Mouse (Mus musculus) heart, adult 9 months (tissue): ENCODE data around the gene Cbx7.
"Not testable (repeated sequence)": the region's sequence is repeated elsewhere in the genome, so short reads cannot be mapped to it uniquely, and the experiment has no call there.

Source experiments
- DNase-seq, 2 experiments: peaks; one replicate each; pipeline ENCODE4 v3.0.0; 2022; ENCODE audit warnings: low spot score in 2 of 2

Cbx7 gene

DNA sequence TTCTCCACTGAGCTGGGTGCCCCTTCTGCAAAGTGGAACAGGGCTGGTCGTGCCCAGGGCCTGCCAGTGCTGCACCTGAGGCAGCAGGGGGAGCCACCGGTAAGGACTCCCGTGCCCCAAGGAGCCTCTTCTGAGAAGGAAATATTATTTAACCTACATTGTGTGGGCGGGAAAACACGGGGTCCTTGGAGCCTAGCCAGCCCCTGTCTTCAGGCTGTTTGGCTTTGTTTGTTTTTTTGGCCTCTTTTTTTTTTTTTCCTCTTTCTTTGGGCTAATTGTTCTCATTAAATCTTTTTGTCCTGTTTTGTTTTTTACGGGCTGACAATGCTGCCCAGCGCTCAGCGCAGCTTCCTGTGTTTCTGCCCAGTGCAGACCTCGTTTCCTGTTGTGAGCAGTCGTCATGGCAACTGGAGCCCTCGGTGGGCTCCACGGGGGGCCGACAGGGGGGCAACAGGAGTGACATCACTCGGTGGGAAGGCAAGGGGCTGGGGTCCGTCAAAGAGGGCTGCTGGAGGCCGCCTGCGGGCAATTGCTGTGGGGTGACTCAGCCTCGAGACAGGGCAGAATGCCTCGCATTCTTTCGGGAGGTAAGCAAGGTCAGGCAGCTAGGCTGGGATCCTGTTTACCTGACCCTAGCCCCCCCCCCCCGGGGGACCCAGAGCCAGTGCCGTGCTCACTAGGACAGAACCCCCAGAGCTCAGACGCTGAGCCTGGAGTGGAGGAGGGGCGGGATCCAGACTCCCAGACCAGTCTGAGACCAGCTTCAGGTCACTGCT lies 20.5 kb downstream of the Cbx7 start:
- peak; percentile 52 to 59 for DNase-seq

DNA sequence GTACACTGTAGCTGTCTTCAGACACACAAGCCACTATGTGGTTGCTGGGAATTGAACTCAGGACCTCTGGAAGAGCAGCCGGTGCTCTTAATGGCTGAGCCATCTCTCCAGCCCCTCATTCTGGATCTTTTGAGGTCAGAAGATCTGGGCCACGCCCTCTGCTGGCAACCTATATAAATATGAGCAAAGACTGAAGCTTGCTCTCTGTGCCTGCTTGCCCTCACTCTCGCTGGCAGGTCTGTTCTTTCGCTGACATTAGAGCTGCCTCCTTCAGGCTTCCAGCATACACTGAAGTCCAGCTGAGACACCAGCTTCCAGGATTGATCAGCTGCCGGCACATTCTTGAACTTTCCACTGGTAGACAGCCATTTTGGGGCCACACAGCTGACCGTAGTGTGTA lies 23.2 kb downstream of the Cbx7 start:
- no peak for DNase-seq

GRCm38 (mm10) chr15:79946790-79947189 lies 24.1 kb downstream of the Cbx7 start:
- peak in 1 of 2 experiments; percentile 24 for DNase-seq

- peak; percentile 74 to 85 for DNase-seq
These were observed 24.9 kb downstream of the Cbx7 start for GRCm38 (mm10) chr15:79946022-79946421.

- DNase-seq: no peak
These were observed 26.0 kb downstream of the Cbx7 start for GRCm38 (mm10) chr15:79944948-79945347.

DNA sequence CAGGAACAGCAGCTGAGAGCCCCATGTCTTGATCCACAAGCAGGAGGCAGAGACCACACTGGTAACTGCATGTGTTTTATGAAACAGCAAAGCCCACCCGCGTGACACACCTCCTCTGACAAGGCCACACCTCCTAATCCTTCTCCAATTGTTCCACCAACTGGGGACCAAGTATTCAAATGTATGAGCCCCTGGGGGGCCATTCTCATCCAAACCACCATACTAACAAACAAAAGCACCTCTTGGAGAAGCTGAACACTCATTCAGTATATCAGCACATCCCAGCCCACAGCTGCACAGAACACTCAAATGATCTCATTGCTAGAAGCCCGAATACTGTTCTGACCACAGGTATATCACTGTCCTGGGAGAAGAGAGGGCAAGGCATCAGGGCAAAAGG lies 27.3 kb downstream of the Cbx7 start:
- no peak for DNase-seq

DNA sequence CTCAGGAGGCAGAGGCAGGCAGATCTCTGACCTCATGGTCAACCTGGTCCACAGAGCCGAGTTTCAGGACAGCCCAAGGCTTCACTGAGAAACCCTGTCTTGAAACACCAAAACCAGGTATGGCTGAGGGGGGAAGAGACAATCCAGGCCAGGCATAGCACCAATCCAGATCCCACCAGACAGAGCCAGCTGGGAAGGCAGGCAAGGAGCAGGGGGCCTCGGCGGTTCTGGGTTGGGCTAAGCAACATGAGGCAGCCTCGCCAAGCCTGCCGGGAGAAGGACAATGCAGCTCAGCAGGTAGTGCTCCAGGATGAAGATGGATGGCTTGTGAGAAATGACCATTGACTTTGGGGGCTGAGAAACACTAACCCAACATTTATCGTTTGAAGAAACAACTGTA lies 28.4 kb downstream of the Cbx7 start:
- DNase-seq: no peak

- no peak for DNase-seq
These were observed 30.0 kb downstream of the Cbx7 start for GRCm38 (mm10) chr15:79940932-79941331.

- DNase-seq: no peak
These were observed 31.0 kb downstream of the Cbx7 start for GRCm38 (mm10) chr15:79939913-79940312.

GRCm38 (mm10) chr15:79939501-79939900 lies 31.4 kb downstream of the Cbx7 start:
- not testable (repeated sequence) for DNase-seq

- DNase-seq: no peak
These were observed 31.9 kb downstream of the Cbx7 start for GRCm38 (mm10) chr15:79939020-79939419.

DNA sequence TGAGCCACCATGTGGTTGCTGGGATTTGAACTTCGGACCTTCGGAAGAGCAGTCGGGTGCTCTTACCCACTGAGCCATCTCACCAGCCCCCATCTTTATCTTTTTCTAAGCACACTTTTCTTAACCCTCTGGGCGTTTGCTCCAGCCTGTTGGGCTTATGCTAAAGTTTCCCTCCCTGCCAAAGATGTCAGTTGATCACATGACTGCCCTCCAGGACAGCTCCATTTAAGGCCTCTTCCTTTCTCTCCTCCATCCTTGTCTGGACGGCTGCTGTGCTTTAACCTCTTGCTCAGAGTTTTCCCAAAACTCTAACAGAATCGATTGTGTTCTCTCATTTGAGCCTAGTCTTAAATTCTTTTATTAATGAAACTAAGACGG lies 34.6 kb downstream of the Cbx7 start:
- DNase-seq: no peak

GRCm38 (mm10) chr15:79935654-79936373 lies 35.1 kb downstream of the Cbx7 start:
- DNase-seq: no peak

GRCm38 (mm10) chr15:79934776-79935175 lies 36.1 kb downstream of the Cbx7 start:
- DNase-seq: no peak

DNA sequence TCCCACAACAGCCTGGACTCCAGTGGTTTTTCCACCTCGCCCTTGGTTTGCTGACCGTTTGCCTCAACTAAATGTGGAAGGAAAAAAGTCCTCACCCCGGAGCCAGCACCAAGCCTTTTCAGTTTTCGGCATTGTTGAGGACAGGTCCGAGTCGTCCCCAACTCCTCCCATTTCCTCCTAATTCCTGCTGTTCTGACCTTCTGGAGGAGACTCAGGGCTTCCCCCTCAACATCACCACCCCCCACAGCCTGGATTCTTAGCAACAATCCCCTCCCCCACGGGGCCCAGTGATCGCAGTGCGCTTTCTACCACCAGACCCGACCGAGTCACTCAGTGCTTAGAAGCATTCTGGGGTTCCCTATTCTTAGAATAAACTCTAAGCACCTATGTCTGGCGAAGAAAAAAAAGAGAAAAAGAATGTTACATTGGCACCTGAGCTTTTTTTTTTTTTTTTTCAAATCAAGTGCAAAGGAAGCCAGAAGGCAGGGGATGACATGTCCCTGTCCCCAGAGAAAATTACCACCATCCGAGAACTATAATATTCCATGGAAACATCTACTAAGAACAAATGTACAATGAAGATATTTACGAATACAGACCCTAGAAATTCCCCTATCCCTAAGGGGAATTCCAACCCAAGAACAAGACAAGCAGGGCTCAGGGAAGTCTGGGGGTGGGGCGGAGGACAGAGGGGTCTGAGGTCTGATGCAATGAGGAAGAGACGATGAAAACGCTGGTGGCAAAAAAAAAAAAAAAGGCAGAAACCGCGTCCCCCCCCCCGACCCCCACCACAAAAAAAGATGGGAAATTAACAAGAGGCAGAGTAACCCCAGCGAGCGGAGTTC lies 37.0 kb downstream of the Cbx7 start:
- DNase-seq: no peak

DNA sequence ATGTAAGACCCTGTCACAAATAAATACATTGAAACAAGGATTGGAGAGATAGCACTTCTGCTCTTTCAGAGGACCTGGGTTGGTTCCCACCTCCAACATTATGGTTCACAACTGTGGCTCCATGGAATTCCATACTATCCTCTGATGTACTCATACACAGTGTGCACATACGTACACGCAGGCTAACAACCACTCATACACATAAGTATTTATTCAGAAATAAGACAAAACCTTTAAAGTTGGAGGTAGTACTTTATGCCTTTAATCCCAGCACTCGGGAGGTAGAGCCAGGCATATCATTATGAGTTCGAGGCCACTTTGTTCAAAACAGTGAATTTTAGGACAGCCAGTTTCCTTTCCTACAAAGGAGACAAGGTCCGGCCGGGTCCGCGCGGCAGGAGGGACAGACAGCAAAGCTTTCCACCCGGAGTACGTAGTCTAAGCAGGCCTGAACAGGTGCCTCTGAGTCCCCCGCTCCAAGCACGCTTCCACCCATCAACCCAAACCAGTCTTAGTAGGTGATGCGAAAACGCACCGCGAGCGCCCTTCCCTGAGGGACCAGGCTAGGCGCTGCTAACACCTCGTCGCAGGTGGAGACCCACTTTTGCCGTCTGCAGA lies 37.8 kb downstream of the Cbx7 start:
- DNase-seq: no peak

DNA sequence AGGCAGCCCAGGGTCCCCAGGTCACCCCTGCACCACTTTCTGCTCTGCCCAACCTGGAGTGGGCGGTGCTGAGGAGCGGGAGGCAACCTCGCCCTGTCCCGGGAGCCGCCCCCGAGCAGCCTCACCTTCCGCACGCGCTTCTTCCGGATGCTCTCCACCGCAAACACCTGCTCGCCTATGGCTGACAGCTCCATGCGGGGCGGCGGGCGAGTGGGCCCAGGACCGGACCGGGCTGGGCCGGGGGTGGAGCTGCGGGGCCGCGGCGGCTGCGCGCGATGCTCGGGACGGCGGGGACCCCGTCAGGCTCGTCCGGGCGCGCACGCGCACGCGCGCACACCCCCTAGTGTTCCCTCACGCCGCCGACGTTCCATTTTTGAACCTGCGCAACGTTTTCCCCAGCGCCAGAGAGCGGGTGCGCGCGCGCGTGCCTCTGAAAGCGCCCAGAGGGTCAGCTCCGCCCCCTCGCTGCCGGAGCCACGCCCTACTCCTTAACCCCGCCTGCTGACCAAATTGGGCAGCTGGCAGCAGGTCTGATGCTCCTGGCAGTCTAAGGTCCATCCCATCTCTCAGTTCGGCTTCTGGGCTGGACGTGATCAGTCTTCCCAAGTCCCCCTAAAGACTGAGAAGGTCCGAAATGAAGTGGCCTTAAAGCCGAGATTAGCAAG lies 38.5 kb downstream of the Cbx7 start:
- peak; percentile 94 to 95 for DNase-seq

DNA sequence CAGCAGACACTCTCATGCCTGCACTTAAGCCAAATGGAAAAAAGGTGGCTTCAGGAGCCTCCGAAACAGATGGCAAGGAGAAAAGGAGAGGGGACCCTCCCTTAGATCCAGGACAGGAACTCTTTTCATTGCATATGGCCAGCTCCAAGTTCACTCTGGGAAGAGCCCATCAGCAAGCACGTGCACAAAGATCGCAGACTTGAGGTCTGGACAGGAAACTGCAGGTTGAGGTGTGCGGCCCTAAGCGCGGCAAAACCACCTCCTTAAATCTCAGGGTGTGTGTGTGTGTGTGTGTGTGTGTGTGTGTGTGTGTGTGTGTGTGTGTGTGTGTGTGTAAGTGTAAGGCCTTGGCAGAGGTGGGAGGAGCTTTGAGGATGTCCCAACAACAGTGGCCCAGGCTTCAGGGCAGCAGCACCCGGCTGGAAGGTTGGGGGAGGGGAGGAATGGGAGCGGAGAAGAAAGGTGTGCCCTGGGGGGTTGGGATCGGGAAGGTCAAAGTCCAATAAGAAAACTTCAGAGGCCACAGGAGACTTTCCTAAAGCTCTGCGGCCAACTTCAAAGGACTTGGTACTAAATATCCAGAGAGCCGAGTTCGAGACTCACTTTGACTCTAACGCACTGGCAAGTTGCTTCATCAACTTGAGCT lies 39.3 kb downstream of the Cbx7 start:
- DNase-seq: no peak

DNA sequence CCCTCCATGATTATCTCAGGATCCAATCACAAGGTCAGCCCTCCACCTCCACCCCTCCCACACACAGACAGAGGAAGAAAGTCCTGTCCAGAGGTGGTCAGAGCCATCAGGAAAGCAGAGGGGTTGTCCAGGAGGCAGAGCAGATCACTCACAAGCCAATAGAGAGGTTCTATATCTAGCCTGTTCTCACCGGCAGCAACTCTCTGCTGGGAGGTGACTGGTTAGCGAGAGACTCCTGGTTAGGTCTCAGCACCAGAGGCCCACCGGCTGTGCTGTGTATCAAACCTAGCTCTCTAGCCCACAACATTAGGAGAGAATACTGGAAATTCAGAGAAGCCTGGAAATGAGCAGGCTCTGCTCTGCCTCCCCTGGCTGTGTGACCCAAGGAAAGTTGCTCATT lies 41.2 kb downstream of the Cbx7 start:
- DNase-seq: no peak

DNA sequence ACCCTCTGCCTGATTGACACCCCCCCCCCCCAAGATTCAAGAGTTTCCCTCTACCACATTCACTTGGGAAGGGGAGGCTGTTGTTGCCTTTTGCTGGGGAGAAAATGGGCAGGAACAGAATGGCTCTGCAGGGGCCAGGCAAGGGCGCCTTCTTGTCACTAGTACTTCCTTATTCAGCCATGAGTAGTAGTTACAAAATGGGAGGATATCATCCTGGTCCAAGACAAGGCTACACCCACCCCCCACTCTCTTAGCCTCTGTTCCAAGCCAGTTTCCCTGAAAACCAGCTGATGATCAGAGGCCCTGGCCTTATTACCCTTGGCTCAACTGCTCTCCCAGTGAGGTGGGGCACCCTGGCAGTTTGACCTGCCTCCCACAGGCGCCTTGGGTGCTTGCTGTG lies 42.2 kb downstream of the Cbx7 start:
- DNase-seq: no peak

DNA sequence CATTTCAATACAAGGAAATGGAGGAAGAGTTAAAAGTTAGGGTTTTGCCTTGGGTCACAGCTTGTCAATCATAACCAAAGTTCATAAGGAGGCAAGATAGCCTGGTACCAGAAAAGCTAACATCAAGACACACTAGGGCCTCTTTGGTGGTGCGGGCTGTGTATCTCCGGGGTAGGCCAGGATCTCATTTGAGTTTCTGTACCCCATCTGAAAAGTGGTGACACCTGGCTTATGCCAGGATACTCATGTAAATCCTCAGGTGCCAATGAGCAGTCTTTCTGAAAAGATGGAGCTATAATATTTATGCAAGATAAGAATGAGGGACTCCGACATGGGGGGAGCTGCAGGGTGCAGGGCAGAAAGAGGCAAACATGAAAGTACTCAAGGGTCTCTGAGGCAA lies 42.6 kb downstream of the Cbx7 start:
- DNase-seq: no peak
